Mouse (Mus musculus): ENCODE measurements at regions not wholly inside any gene's neighbourhood (a gene's known extent, or its start where the extent isn't known, plus 50 kb on each side); places are given as distances from the start of the nearest gene placed in this dataset.

- TF ChIP-seq RCOR1 (conservative IDR thresholded peaks at IDR 0.05; ENCODE audit: low read depth, low read length) (no peak), TCF12 (IDR thresholded peaks at IDR 0.05; ENCODE audit: low read depth, low read length) (no peak), SIN3A (IDR thresholded peaks at IDR 0.05; ENCODE audit: low read length) (no peak), NELFE (IDR thresholded peaks at IDR 0.05; ENCODE audit: low read depth, low read length) (no peak), POLR2A (IDR thresholded peaks at IDR 0.05; ENCODE audit: low read depth, low read length) (no peak), ZNF384 (IDR thresholded peaks at IDR 0.05; ENCODE audit: low read depth, low read length) (no peak), JUND (conservative IDR thresholded peaks at IDR 0.05; ENCODE audit: low read depth, low read length) (no peak), CTCF (conservative IDR thresholded peaks at IDR 0.05 in 1 of 2, IDR thresholded peaks at IDR 0.05 in 1 of 2; ENCODE audit: low read depth in 2 of 2, low read length in 2 of 2) (no peak), ZKSCAN1 (IDR thresholded peaks at IDR 0.05; ENCODE audit: borderline replicate concordance, low read depth, low read length) (no peak), POLR2AphosphoS2 (IDR thresholded peaks at IDR 0.05; ENCODE audit: low read depth, low read length) (no peak)
These were observed 289.3 kb upstream of the Adamts9 start for GRCm38 (mm10) chr6:93232636-93233035.
